Mouse (Mus musculus): Measurements from ENCODE around the gene Cox19. TPM values are rescaled to one million over a fixed set of nuclear protein-coding genes. Genes with fewer than 3 reads are reported as not detected.
"Not testable (repeated sequence)": the region's sequence is repeated elsewhere in the genome, so short reads cannot be mapped to it uniquely, and the experiment has no call there.

Gene Cox19
- polyA plus RNA-seq, 1 experiment from 2014 or later = 91.8 TPM

GRCm38 (mm10) chr5:139393197-139393588 is 42.0 kb upstream of the Cox19 start:
- Histone ChIP-seq H3K27me3 (ENCODE audit: control insufficient read depth, insufficient read depth, low read length) (no peaks in the 10 kb centered on the region), H3K4me1 (ENCODE audit: control insufficient read depth in 2 of 2, insufficient read depth in 2 of 2, low read length in 2 of 2) (peaks cover 29 to 34% of the 10 kb centered on the region in 2 experiments), H3K4me3 (ENCODE audit: control insufficient read depth in 1 of 2, insufficient read depth in 1 of 2, low read depth in 1 of 2, low read length in 2 of 2) (no peak overlapping the region), H3K9ac (ENCODE audit: low read length) (no peak overlapping the region), H3K4me2 (ENCODE audit: low read length) (no peak overlapping the region), H3K27ac (replicated peaks in 1 of 2; ENCODE audit: control insufficient read depth in 1 of 2, insufficient read depth in 1 of 2, low read depth in 2 of 2, low read length in 2 of 2) (no peak overlapping the region), H3K36me3 (ENCODE audit: control insufficient read depth, insufficient read depth, low read length) (peaks cover 23% of the 10 kb centered on the region), H3K9me3 (ENCODE audit: control insufficient read depth, low read length) (no peaks in the 10 kb centered on the region)
- no peak for ATAC-seq (ENCODE audit: insufficient number of reproducible peaks, insufficient read depth, low FRiP score, low read depth)
- 92% methylated on average over 16 of the region's 16 CpGs for WGBS

- no peaks in the 10 kb centered on the region for H3K9me3 ChIP-seq (ENCODE audit: control insufficient read depth, low read length)
Measured at GRCm38 (mm10) chr5:139392219-139393196, 41.3 kb upstream of the Cox19 start.

DNA sequence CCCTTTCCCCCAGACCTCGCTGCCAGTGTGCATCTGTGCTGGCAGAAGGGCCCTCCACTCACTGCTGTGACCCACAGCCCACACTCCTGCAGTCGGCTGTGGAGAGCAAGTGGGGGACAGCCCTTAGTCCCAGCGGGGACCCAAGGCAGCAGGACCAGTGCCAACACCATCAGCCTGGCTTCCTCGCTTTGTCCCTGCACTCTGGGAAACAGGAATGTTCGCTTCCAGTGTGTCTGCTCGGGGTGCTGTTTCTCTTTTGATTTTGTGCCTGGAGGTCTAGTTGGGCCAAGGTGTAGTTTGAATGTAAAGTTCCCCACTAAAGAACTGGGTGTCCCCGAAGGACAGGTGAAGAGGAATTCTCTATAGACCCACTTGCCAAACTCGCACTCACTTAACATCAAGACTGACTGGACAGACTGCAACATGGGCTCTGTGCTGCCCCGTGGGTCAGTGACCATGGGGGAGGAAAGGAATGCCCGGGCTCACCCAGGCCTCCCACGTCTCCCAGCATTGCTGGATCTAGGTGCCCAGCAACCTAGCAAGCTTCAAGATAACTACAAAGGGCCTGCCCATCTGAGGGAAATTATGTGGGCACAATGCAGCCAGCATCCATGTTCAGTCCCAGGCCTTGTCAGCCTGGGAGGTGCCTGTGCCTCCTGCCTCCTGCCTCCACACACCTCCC is 40.2 kb upstream of the Cox19 start:
- H3K4me1 ChIP-seq (ENCODE audit: control insufficient read depth in 2 of 2, insufficient read depth in 2 of 2, low read length in 2 of 2) = peaks cover 27 to 35% of the 10 kb centered on the region in 2 experiments
- H3K27ac ChIP-seq (replicated peaks in 1 of 2; ENCODE audit: control insufficient read depth in 1 of 2, insufficient read depth in 1 of 2, low read depth in 2 of 2, low read length in 2 of 2) = no peak overlapping the region
- no peak overlapping the region for H3K4me2 ChIP-seq (ENCODE audit: low read length)
- 73% methylated on average over 11 of the region's 11 CpGs for WGBS
- H3K9ac ChIP-seq (ENCODE audit: low read length) = 0 out of 2 replicates have a peak overlapping the region, but pooled peaks have one; percentile 31
- H3K27me3 ChIP-seq (ENCODE audit: control insufficient read depth, insufficient read depth, low read length) = no peaks in the 10 kb centered on the region
- H3K4me3 ChIP-seq (ENCODE audit: control insufficient read depth in 1 of 2, insufficient read depth in 1 of 2, low read depth in 1 of 2, low read length in 2 of 2) = no peak overlapping the region
- peaks cover 23% of the 10 kb centered on the region for H3K36me3 ChIP-seq (ENCODE audit: control insufficient read depth, insufficient read depth, low read length)
- no peak for ATAC-seq (ENCODE audit: insufficient number of reproducible peaks, insufficient read depth, low FRiP score, low read depth)
- H3K9me3 ChIP-seq (ENCODE audit: control insufficient read depth, low read length) = no peaks in the 10 kb centered on the region

More at GRCm38 (mm10) chr5:139392219-139393196, 41.3 kb upstream of the Cox19 start:
- no peak for ATAC-seq (ENCODE audit: insufficient number of reproducible peaks, insufficient read depth, low FRiP score, low read depth)
- H3K9ac ChIP-seq (ENCODE audit: low read length) = no peak overlapping the region
- peaks cover 23% of the 10 kb centered on the region for H3K36me3 ChIP-seq (ENCODE audit: control insufficient read depth, insufficient read depth, low read length)
- H3K4me1 ChIP-seq (ENCODE audit: control insufficient read depth in 2 of 2, insufficient read depth in 2 of 2, low read length in 2 of 2) = peaks cover 29 to 34% of the 10 kb centered on the region in 2 experiments
- H3K4me3 ChIP-seq (ENCODE audit: control insufficient read depth in 1 of 2, insufficient read depth in 1 of 2, low read depth in 1 of 2, low read length in 2 of 2) = no peak overlapping the region
- no peaks in the 10 kb centered on the region for H3K27me3 ChIP-seq (ENCODE audit: control insufficient read depth, insufficient read depth, low read length)
- WGBS = 92% methylated on average over 37 of the region's 37 CpGs
- H3K27ac ChIP-seq (replicated peaks in 1 of 2; ENCODE audit: control insufficient read depth in 1 of 2, insufficient read depth in 1 of 2, low read depth in 2 of 2, low read length in 2 of 2) = no peak overlapping the region
- no peak overlapping the region for H3K4me2 ChIP-seq (ENCODE audit: low read length)

DNA sequence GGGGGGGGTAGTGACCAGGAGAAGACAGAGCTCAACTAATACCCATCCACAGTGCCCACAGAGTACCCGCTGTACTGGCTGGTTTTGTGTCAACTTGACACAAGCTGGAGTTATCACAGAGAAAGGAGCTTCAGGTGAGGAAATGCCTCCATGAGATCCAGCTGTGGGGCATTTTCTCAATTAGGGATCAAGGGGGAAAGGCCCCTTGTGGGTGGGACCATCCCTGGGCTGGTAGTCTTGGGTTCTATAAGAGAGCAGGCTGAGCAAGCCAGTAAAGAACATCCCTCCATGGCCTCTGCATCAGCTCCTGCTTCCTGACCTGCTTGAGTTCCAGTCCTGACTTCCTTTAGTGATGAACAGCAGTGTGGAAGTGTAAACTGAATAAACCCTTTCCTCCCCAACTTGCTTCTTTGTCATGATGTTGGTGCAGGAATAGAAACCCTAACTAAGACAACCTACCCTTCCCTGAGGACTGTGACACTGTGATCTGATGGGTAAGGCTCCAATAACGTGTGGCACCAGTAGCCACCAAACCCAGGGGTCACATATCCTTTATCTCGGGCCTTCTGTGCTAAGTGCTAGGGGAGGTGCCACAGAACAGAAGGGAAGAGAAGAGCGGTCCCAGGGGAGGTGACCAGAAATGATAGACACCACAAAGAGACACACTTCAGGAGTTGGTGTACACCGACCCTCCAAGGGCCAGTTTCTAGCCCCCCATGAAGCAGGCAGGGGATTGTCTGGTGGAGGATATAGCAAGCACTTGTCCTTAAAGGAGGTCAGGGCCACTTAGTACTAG is 39.3 kb upstream of the Cox19 start:
- H3K9me3 ChIP-seq (ENCODE audit: control insufficient read depth, low read length); H3K27me3 ChIP-seq (ENCODE audit: control insufficient read depth, insufficient read depth, low read length); H3K27ac ChIP-seq (replicated peaks in 1 of 2; ENCODE audit: control insufficient read depth in 1 of 2, insufficient read depth in 1 of 2, low read depth in 2 of 2, low read length in 2 of 2); H3K4me3 ChIP-seq (ENCODE audit: control insufficient read depth in 1 of 2, insufficient read depth in 1 of 2, low read depth in 1 of 2, low read length in 2 of 2); ATAC-seq (ENCODE audit: insufficient number of reproducible peaks, insufficient read depth, low FRiP score, low read depth); H3K4me2 ChIP-seq (ENCODE audit: low read length): not testable (repeated sequence)
- H3K4me1 ChIP-seq (ENCODE audit: control insufficient read depth in 2 of 2, insufficient read depth in 2 of 2, low read length in 2 of 2) = peaks cover 27 to 37% of the 10 kb centered on the region in 2 experiments
- H3K9ac ChIP-seq (ENCODE audit: low read length) = 0 out of 2 replicates have a peak overlapping the region, but pooled peaks have one; percentile 31
- H3K36me3 ChIP-seq (ENCODE audit: control insufficient read depth, insufficient read depth, low read length) = peaks cover 23% of the 10 kb centered on the region
- WGBS = 56% methylated on average over 5 of the region's 5 CpGs

DNA sequence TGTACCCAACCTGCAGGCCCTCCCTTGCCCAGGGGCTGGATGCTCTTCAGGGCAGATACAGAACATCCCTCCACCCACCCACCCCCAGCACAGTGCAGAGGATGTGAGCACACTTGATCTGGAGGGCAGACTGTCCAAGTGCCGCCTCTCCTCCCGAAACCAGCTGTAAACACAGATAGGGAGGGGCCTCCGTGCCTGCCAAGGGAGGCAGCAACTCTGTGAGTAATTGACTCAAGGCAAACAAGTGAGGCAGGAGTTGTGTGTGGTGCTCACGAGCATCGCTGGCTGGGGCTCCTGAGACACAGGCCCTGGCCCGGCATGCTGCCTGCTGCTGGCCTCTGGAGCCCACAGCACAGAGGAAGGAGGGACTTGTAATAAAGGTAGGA is 38.5 kb upstream of the Cox19 start:
- 30% methylated on average over 6 of the region's 6 CpGs for WGBS
- Histone ChIP-seq H3K27me3 (ENCODE audit: control insufficient read depth, insufficient read depth, low read length) (no peaks in the 10 kb centered on the region), H3K27ac (replicated peaks in 1 of 2; ENCODE audit: control insufficient read depth in 1 of 2, insufficient read depth in 1 of 2, low read depth in 2 of 2, low read length in 2 of 2) (peak overlapping the region; percentile 15 to 29; a peak in 2 of 4 replicates), H3K4me2 (ENCODE audit: low read length) (0 out of 2 replicates have a peak overlapping the region, but pooled peaks have one; percentile 2), H3K4me3 (ENCODE audit: control insufficient read depth in 1 of 2, insufficient read depth in 1 of 2, low read depth in 1 of 2, low read length in 2 of 2) (no peak overlapping the region), H3K36me3 (ENCODE audit: control insufficient read depth, insufficient read depth, low read length) (peaks cover 23% of the 10 kb centered on the region), H3K9ac (ENCODE audit: low read length) (peak overlapping the region; percentile 25; the same call in 1 of the 2 replicates), H3K4me1 (ENCODE audit: control insufficient read depth in 2 of 2, insufficient read depth in 2 of 2, low read length in 2 of 2) (peaks cover 31 to 45% of the 10 kb centered on the region in 2 experiments), H3K9me3 (ENCODE audit: control insufficient read depth, low read length) (no peaks in the 10 kb centered on the region)
- no peak for ATAC-seq (ENCODE audit: insufficient number of reproducible peaks, insufficient read depth, low FRiP score, low read depth)

DNA sequence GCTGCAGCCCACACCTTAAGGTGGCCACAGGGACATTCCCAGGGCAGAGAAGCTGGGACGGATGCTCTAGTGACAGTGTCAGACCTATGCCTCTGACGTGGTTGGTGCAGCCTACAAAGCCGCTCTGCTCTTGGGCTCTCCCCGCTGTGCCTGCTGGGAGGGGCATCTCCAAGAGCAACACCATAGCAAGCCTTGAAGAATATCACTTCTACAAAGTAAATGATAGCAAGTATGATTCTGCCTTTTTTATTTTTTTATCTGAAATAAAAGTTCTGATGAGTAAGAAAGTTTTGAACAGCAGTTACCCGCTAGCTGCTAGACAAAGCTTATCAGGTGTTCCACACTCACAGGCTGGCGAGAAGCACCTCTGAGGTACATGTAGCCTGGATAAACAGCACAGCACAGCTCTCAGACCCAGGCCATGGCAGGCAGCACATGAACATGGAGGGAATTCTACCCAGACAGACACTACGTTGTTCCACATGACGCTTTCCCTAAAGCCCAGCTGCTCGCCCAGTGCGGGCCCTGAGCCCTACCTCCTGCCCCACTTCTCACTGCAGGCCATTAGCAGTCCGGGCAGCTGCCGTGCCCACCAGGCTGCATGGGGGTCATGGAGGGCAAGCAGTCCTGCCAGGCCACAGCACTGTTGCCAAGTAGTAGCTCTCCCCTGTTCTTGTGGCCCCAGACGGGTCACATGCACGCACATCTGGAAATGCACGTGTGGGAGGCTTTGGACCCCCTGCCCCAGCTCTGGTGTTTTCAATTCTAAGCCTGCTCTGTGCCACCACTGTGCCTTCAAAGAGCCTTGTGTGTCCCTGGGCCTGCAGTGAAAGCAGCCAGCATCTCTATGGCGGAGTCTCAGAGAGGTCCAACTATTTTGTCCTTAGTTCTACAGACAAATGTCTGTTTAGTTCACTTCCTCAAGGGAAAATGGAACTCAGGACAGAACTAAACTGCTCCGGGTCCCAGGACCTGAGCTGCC is 37.8 kb upstream of the Cox19 start:
- H3K4me2 ChIP-seq (ENCODE audit: low read length) = 0 out of 2 replicates have a peak overlapping the region, but pooled peaks have one; percentile 2

More for the DNA sequence above, 37.8 kb upstream of the Cox19 start:
- peaks cover 38 to 52% of the 10 kb centered on the region in 2 experiments for H3K4me1 ChIP-seq (ENCODE audit: control insufficient read depth in 2 of 2, insufficient read depth in 2 of 2, low read length in 2 of 2)
- WGBS = 72% methylated on average over 17 of the region's 17 CpGs
- no peaks in the 10 kb centered on the region for H3K9me3 ChIP-seq (ENCODE audit: control insufficient read depth, low read length)
- no peak for ATAC-seq (ENCODE audit: insufficient number of reproducible peaks, insufficient read depth, low FRiP score, low read depth)
- peak overlapping the region; percentile 25; the same call in 1 of the 2 replicates for H3K9ac ChIP-seq (ENCODE audit: low read length)
- H3K27me3 ChIP-seq (ENCODE audit: control insufficient read depth, insufficient read depth, low read length) = no peaks in the 10 kb centered on the region
- H3K36me3 ChIP-seq (ENCODE audit: control insufficient read depth, insufficient read depth, low read length) = peaks cover 22% of the 10 kb centered on the region
- H3K27ac ChIP-seq (replicated peaks in 1 of 2; ENCODE audit: control insufficient read depth in 1 of 2, insufficient read depth in 1 of 2, low read depth in 2 of 2, low read length in 2 of 2) = peak overlapping the region; percentile 29 to 59
- H3K4me3 ChIP-seq (ENCODE audit: control insufficient read depth in 1 of 2, insufficient read depth in 1 of 2, low read depth in 1 of 2, low read length in 2 of 2) = no peak overlapping the region

All from heart, embryonic 14.5 days (tissue).